Mouse (Mus musculus): ENCODE measurements around the gene Syt8. TPM values are rescaled to one million over a fixed set of nuclear protein-coding genes. Genes with fewer than 3 reads are reported as not detected.

Syt8 gene
- polyA plus RNA-seq, 1 experiment = not detected

DNA sequence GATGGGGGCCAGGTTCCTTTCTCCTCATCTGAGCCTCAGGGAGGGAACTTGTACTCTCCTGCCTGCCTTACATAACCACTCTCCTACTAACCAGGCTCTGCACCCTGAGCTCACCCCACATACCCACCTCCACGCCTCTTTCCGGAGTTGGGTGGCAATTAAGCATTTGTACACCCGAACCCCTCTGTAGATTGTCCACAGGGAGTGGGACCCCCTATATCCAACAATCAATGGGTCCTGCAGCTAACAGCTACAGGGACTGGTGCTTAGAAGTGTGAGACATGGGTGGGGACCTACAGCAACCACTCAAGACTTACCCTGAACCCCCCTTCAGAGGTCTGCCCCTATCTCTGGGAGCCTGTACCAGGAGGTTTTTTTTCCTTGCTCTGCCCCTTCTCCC lies 46.0 kb downstream of the Syt8 start:
- Histone ChIP-seq H3K27me3 (ENCODE audit: control insufficient read depth, insufficient read depth, low read length, poor library complexity, severe bottlenecking) (no peaks in the 10 kb centered on the region), H3K4me3 (ENCODE audit: low read depth, low read length) (no peak overlapping the region), H3K27ac (ENCODE audit: insufficient read depth, low read length) (no peak overlapping the region), H3K36me3 (ENCODE audit: control insufficient read depth, insufficient read depth, low read length, poor library complexity, severe bottlenecking) (no peaks in the 10 kb centered on the region), H3K9ac (ENCODE audit: low read depth, poor library complexity, severe bottlenecking) (no peak overlapping the region), H3K4me1 (ENCODE audit: control insufficient read depth, insufficient read depth, low read length) (no peaks in the 10 kb centered on the region), H3K9me3 (replicated peaks; ENCODE audit: control insufficient read depth, insufficient read depth, low read length, poor library complexity, severe bottlenecking) (no peaks in the 10 kb centered on the region)
- no peak for TF ChIP-seq CTCF (IDR thresholded peaks at IDR 0.05; ENCODE audit: low read depth, low read length)
- TF ChIP-seq POLR2A (IDR thresholded peaks at IDR 0.05; ENCODE audit: insufficient read depth, low read length) = no peak
- no peak for TF ChIP-seq EP300 (IDR thresholded peaks at IDR 0.05; ENCODE audit: insufficient read depth, low read depth, low read length)

DNA sequence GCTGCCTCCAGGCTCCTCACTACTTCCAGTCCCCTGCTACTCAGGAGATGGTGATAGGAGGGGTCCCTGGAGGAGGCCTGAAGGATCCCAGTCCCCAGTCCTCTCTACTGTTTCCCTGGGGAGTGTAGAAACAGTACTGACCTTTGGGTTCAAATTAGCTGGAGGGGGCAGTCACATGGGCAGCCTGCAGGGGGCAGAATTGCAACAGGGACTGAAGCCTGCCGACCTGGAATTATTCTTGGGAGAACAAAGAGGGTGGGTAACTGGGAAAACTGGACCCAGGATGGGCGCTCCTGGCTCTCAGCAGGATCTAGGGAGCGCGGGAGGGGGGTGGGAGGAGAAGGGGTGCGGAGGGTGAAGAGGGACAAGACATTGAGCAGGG lies 46.5 kb downstream of the Syt8 start:
- no peaks in the 10 kb centered on the region for H3K4me1 ChIP-seq (ENCODE audit: control insufficient read depth, insufficient read depth, low read length)
- H3K27ac ChIP-seq (ENCODE audit: insufficient read depth, low read length) = no peak overlapping the region
- no peaks in the 10 kb centered on the region for H3K36me3 ChIP-seq (ENCODE audit: control insufficient read depth, insufficient read depth, low read length, poor library complexity, severe bottlenecking)
- peak overlapping the region; percentile 48 for H3K9ac ChIP-seq (ENCODE audit: low read depth, poor library complexity, severe bottlenecking)
- no peaks in the 10 kb centered on the region for H3K27me3 ChIP-seq (ENCODE audit: control insufficient read depth, insufficient read depth, low read length, poor library complexity, severe bottlenecking)
- no peaks in the 10 kb centered on the region for H3K9me3 ChIP-seq (replicated peaks; ENCODE audit: control insufficient read depth, insufficient read depth, low read length, poor library complexity, severe bottlenecking)
- TF ChIP-seq CTCF (IDR thresholded peaks at IDR 0.05; ENCODE audit: low read depth, low read length) (peak; percentile 62), EP300 (IDR thresholded peaks at IDR 0.05; ENCODE audit: insufficient read depth, low read depth, low read length) (no peak)
- 0 out of 2 replicates have a peak overlapping the region, but pooled peaks have one; percentile 19 for H3K4me3 ChIP-seq (ENCODE audit: low read depth, low read length)

DNA sequence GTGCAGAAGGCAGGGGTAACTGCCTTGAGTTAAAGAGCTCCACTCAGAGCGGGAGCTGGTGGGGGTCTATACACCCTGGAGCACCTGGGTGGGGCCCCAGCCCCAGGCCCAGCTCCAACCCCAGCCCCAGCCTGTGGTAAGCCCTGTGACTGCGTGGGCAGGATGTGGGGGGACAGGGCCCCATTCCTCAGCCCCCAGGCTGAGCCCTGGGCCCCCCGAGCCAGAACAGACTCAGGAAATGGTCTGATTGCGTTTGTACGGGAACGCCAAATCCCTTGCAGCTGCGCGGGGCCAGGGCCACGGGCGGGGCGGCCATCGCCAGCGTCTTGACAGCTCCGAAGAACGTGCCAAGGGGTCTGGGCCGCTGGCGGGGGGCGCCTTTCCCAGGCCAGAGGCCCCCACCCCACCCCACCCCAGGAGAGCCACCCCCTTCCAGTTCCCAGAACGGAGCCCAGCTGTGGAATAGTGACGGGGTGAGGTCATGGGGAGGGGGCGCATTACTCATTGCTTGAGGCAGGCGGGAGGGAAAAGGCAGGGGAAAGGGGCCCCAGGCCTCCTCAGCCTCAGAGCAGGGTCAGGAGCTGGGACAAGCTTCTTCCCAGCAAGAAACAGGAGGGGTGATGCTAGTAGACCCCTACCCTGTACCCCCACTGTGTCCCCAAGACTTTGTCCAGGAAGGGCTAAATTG lies 47.1 kb downstream of the Syt8 start:
- H3K4me1 ChIP-seq (ENCODE audit: control insufficient read depth, insufficient read depth, low read length) = no peaks in the 10 kb centered on the region

DNA sequence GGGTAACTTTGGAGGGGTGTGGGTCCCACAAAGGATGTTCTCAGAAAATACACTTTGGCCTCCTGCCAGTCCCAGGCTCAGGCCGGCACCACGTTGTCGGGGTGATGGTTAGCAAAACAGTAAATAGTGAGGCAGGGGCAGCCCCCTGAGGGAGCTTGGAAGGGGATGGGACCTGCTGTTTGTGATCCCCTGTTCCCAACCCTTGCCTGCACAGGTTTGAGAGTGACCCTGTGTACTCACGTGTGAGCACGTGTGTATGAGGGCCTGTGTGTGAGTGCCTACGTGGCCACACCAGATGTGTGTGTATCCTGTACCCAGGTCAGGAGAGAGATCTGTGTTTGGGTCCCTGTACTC lies 47.6 kb downstream of the Syt8 start:
- Histone ChIP-seq H3K9ac (ENCODE audit: low read depth, poor library complexity, severe bottlenecking) (peak overlapping the region; percentile 48), H3K27ac (ENCODE audit: insufficient read depth, low read length) (no peak overlapping the region), H3K27me3 (ENCODE audit: control insufficient read depth, insufficient read depth, low read length, poor library complexity, severe bottlenecking) (no peaks in the 10 kb centered on the region), H3K9me3 (replicated peaks; ENCODE audit: control insufficient read depth, insufficient read depth, low read length, poor library complexity, severe bottlenecking) (no peaks in the 10 kb centered on the region), H3K36me3 (ENCODE audit: control insufficient read depth, insufficient read depth, low read length, poor library complexity, severe bottlenecking) (no peaks in the 10 kb centered on the region), H3K4me3 (ENCODE audit: low read depth, low read length) (no peak overlapping the region), H3K4me1 (ENCODE audit: control insufficient read depth, insufficient read depth, low read length) (no peaks in the 10 kb centered on the region)
- TF ChIP-seq EP300 (IDR thresholded peaks at IDR 0.05; ENCODE audit: insufficient read depth, low read depth, low read length) (no peak), CTCF (IDR thresholded peaks at IDR 0.05; ENCODE audit: low read depth, low read length) (no peak), POLR2A (IDR thresholded peaks at IDR 0.05; ENCODE audit: insufficient read depth, low read length) (no peak)

More for the DNA sequence above, 47.1 kb downstream of the Syt8 start:
- Histone ChIP-seq H3K4me3 (ENCODE audit: low read depth, low read length) (0 out of 2 replicates have a peak overlapping the region, but pooled peaks have one; percentile 19), H3K27ac (ENCODE audit: insufficient read depth, low read length) (no peak overlapping the region), H3K9me3 (replicated peaks; ENCODE audit: control insufficient read depth, insufficient read depth, low read length, poor library complexity, severe bottlenecking) (no peaks in the 10 kb centered on the region), H3K9ac (ENCODE audit: low read depth, poor library complexity, severe bottlenecking) (peak overlapping the region; percentile 48), H3K27me3 (ENCODE audit: control insufficient read depth, insufficient read depth, low read length, poor library complexity, severe bottlenecking) (no peaks in the 10 kb centered on the region), H3K36me3 (ENCODE audit: control insufficient read depth, insufficient read depth, low read length, poor library complexity, severe bottlenecking) (no peaks in the 10 kb centered on the region)
- TF ChIP-seq EP300 (IDR thresholded peaks at IDR 0.05; ENCODE audit: insufficient read depth, low read depth, low read length) (no peak), CTCF (IDR thresholded peaks at IDR 0.05; ENCODE audit: low read depth, low read length) (no peak), POLR2A (IDR thresholded peaks at IDR 0.05; ENCODE audit: insufficient read depth, low read length) (no peak)

DNA sequence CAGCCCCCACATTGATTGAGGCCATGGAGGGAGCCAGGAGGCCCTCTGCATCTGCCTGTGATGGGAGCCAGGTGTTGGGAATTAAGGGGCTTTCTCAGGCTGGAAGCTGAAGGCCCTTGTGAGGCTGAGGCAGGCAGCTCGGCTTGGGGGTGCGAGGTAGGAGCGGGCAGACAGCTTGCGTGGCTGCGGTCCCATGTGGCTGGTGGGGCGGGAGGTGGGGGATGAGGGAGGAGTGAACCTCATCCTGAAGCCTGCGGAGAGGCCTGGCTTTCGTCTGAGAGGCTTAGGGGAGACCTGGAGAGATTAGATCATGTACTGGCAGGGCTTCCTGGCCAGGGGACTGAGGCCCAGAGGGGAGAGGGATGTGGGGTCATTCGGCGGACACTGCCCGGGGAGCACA lies 48.5 kb downstream of the Syt8 start:
- TF ChIP-seq EP300 (IDR thresholded peaks at IDR 0.05; ENCODE audit: insufficient read depth, low read depth, low read length) (no peak), CTCF (IDR thresholded peaks at IDR 0.05; ENCODE audit: low read depth, low read length) (no peak), POLR2A (IDR thresholded peaks at IDR 0.05; ENCODE audit: insufficient read depth, low read length) (no peak)
- Histone ChIP-seq H3K27me3 (ENCODE audit: control insufficient read depth, insufficient read depth, low read length, poor library complexity, severe bottlenecking) (no peaks in the 10 kb centered on the region), H3K36me3 (ENCODE audit: control insufficient read depth, insufficient read depth, low read length, poor library complexity, severe bottlenecking) (no peaks in the 10 kb centered on the region), H3K4me3 (ENCODE audit: low read depth, low read length) (no peak overlapping the region), H3K9me3 (replicated peaks; ENCODE audit: control insufficient read depth, insufficient read depth, low read length, poor library complexity, severe bottlenecking) (no peaks in the 10 kb centered on the region), H3K9ac (ENCODE audit: low read depth, poor library complexity, severe bottlenecking) (no peak overlapping the region), H3K27ac (ENCODE audit: insufficient read depth, low read length) (no peak overlapping the region), H3K4me1 (ENCODE audit: control insufficient read depth, insufficient read depth, low read length) (no peaks in the 10 kb centered on the region)

DNA sequence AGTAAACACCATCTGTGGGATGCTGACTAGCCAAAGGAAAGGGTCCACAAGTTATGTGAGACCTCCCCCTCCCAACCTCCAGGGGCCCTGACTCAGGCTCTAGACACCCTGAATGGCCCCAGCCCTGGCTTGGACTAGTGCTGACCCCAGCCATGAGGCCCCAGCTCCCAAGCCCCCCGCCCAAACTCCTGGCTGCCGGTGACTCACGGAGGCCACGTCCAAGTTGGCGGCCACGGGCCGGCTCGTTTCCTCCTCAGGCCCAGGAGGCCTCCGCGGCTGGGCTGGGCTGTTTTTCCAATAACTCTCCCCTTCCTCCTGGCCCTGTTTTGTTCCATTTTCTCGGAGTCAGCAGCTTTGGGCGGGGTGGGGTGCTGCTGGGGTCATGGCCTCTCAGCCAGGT lies 50.1 kb downstream of the Syt8 start:
- Histone ChIP-seq H3K9ac (ENCODE audit: low read depth, poor library complexity, severe bottlenecking) (no peak overlapping the region), H3K4me1 (ENCODE audit: control insufficient read depth, insufficient read depth, low read length) (no peaks in the 10 kb centered on the region), H3K27me3 (ENCODE audit: control insufficient read depth, insufficient read depth, low read length, poor library complexity, severe bottlenecking) (no peaks in the 10 kb centered on the region), H3K9me3 (replicated peaks; ENCODE audit: control insufficient read depth, insufficient read depth, low read length, poor library complexity, severe bottlenecking) (no peaks in the 10 kb centered on the region), H3K4me3 (ENCODE audit: low read depth, low read length) (no peak overlapping the region), H3K36me3 (ENCODE audit: control insufficient read depth, insufficient read depth, low read length, poor library complexity, severe bottlenecking) (no peaks in the 10 kb centered on the region), H3K27ac (ENCODE audit: insufficient read depth, low read length) (no peak overlapping the region)
- TF ChIP-seq EP300 (IDR thresholded peaks at IDR 0.05; ENCODE audit: insufficient read depth, low read depth, low read length) = no peak
- no peak for TF ChIP-seq POLR2A (IDR thresholded peaks at IDR 0.05; ENCODE audit: insufficient read depth, low read length)
- TF ChIP-seq CTCF (IDR thresholded peaks at IDR 0.05; ENCODE audit: low read depth, low read length) = no peak

Measured in ES-Bruce4 (cell line).